Mouse (Mus musculus): ENCODE results near the gene Klf12.

DNA sequence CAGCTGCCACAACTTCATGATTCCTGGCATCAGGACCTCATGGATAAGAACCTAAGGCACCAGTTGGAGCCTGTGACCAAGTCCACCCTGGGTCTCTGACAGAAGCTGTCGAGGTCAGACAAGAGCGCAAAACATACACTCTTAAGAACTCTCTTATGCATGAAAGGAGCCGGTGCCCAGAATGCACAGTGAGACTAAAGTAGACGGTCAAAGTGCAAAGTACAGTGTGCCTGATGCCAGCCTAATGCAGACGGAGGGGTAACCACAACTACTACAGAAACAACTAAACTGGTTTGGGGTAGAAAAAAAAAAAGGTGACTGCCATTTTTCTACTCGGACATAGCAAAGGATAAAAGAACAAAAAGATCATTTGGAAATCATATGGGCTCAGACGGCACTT lies 47.7 kb downstream of the Klf12 start:
- no peak for TF ChIP-seq POLR2A (IDR thresholded peaks at IDR 0.05; ENCODE audit: extremely low read depth, insufficient read depth, low read length)
- TF ChIP-seq CTCF (IDR thresholded peaks at IDR 0.05; ENCODE audit: low read depth, low read length), result no peak
